Mouse (Mus musculus): ENCODE data around the gene Btf3.

The Btf3 gene

DNA sequence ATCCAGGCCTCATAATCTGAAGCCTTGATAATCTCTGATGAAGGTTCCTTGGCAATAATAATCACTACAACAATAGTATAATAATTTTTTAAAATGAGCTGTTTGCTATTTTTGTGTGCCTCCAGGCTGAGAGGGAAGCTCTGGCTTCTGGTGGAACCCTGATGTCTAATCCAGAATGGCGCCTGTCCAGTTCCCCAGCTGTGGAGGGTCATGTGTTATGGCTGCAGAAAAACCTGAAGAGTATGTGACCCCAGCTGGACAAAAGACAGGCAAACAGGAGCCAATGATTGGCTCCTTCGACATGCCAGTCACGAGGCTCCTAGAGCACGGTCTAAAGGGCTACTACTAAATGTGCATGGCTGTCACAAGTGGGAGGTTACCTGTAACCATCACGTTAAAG lies 23.7 kb upstream of the Btf3 start:
- DNase-seq (ENCODE audit: low read depth, low spot score), result no peak

DNA sequence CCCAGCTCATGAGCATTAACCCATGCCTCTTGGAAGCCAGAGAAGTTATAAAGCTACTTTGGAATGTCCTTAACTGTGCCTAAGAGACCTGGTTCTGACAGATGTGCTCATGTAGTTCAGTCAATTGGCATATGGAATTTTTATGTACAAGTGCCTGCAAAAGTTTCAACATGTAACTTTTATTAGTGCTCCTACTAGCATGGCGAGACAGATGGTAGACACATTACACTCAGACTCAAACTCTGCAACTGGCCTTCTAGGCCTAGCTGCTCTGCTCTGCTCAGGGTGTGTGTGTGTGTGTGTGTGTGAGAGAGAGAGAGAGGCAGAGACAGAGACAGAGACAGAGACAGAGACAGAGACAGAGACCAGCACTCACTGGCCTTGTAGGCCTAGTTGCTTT lies 19.4 kb upstream of the Btf3 start:
- no peak for DNase-seq (ENCODE audit: low read depth, low spot score)

DNA sequence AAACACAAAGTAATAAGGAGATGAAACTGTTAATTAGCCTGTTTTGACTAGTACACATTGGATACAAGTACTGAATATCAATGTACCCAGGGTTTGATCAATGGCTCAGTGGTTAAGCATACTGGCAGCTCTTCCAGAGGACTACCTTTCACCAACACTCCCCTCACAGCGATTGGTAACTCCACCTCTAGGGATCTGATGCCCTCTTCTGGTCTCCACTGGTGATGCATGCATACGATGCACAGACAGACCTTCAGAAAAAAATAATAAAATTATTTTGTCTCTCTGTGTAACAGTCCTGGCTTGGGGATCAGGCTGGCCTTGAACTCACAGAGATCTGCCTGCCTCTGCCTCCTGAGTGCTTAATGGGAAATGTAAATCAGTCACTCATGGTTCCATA lies 15.3 kb upstream of the Btf3 start:
- peak; percentile 64 for DNase-seq (ENCODE audit: low read depth, low spot score)

DNA sequence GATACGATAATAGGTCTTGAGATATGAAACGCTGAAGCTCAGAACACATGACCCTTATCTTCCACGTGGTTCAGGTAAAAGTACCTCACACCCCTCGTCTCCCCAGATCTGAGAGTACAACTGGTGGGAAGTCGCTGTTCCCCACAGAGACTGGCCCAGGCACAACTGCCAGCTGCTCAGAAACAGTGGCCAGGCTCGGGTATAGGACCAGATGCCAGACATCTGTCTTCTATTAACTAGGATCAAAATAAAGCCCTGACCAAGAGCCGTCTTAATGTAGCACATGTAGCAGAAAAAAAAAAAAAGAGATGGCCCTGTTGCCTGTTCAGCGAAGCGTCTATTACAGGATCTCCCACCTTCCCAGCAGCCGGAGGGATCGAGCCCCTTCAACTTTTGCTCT lies 8.2 kb upstream of the Btf3 start:
- no peak for DNase-seq (ENCODE audit: low read depth, low spot score)

DNA sequence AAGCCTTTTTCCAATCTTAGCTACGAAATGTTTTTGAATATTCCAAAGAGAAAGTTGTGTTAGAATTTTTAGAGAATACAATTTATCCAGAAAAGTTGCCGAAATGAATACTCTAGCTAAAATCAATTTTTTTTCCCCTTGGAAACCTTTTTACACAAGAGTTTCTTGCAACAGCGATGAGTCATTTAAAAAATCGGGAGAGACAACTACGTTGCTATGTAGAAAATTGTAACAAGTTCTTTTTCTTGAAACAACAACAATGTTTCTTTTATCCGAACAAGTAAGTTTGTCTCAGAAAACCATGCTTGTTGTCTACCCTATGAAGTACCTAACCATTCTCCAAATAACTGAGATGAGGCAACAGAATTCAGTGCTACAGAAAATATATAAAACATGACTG lies 1.1 kb upstream of the Btf3 start:
- DNase-seq (ENCODE audit: low read depth, low spot score), result peak; percentile 46

DNA sequence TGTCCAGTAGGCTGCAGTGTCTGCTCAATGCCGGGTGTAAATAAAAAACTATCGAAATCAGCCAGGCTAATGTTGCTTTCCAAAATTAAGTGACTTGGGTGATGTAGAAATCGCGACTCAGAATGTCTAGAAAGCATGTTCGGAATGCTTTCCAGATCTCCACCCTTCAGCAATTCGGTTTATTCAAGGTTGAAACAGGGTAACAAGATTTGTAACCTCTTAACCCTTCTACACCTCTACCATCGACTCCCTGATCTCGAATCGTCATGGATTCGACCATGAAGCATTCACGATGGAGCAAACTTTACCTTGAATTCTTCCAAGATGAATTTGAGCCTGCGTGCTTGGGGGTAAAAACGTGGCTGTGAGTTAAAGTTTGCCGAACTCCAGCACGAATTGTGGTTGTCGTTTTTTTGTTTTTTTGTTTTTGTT lies 456 bp upstream of the Btf3 start:
- DNase-seq (ENCODE audit: low read depth, low spot score), result no peak

DNA sequence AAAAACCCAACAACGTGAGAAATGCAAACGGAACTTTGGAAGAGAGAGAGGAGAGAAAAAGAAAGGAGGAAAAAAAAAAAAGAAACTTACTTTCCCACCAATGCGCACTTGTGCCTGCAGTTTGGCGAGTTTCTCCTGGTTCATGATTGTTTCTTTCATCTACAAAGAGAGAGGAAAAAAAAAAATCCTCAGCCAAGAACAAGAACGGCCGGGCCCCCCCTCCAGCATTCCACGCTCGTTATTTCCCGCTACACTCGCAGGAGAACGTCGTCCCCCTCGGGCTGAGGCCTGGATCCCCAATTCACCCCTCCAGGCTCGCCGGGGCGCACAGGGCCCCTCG lies 696 bp downstream of the Btf3 start:
- DNase-seq (ENCODE audit: low read depth, low spot score), result peak; percentile 41

DNA sequence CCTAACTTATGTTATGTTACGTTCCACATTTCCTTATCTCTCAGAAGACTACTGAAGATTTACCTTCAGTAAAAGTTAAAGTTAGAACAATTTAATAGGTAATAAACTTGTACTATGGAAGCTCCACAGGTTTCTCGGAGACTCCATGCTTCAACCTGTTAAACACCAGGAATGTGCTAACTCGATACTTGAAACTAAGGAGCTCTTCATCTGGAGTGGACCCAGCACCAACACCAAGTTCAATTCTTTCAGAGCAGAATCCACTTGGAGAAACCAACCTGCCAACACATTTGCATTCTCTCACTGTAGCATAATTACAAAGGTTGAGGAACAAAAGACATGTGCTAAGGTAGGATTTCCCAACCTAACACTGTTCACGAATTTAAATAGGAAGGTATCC lies 1.7 kb downstream of the Btf3 start:
- no peak for DNase-seq (ENCODE audit: low read depth, low spot score)

DNA sequence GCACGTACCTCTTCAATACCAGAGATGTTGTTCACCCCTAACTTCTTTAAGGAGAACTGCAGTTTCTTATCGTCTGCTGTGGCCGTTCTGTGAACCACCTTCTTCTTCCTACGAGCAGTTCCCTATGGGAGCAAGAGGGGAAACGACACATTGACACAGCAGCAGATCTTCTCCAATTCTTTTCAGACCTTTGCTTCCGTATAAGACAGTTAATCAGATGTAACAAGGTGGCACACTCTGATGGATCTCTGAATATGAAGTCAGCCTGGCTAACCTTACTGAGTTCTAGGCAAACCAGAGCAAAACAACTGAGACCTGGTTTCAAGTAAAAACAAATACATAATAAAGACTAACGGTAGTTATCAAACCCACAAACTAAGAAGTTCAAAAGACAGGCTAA lies 3.2 kb downstream of the Btf3 start:
- DNase-seq (ENCODE audit: low read depth, low spot score), result no peak

DNA sequence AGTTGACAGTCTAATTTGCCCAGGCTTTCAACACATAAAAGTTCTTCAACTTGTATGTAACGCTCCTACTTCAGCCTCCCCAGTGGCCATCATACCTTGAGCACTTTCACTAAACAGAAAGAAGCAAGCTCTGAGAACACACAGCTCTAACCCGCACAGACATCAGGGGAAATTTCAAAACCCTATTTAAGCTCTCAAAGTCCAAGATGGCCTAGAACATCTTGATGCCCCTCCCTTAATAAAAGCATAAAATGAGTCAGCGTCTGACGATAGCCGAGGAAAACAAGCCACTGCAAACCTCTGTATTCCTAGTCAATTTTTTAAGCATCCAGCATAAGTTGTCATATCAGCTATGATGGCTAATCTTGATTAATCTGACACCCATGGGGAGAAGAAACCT lies 5.2 kb downstream of the Btf3 start:
- no peak for DNase-seq (ENCODE audit: low read depth, low spot score)

DNA sequence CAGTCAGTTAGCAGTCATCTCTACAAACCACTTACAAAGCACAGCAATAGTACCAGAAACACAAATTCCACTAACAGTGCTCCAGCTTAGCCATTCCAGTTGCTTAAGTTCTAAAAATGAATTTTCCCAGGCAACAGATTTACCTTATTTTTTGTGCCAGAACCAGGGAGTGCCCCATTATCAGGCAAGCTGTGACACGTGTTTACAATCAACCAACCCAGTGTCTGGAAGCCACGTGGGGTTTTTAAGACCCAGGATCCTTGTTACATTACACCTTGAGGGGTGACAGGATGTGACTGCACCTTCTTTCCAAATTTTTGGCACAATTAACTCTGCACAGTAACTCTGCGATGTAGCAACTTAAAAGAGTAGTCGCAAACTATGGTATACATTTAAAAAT lies 8.1 kb downstream of the Btf3 start:
- no peak for DNase-seq (ENCODE audit: low read depth, low spot score)

DNA sequence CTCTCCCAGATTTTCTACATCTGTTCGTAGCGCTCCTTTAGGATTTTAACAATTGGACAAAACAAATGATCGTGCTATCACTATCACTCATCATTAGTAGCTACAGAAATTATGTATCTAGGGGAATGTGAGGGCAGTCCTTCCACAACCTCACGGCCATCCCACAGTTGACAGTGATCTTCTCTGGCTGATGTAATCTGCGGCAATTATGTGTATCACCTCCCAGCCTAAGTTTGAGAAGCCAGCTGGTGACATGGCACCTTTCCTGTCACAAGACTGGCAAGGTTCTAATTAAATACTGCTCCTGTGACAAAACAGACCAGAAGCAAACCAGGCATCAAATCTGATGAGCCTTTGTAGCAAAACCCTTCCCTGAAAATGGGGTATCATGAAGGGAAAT lies 8.8 kb downstream of the Btf3 start:
- peak; percentile 51 for DNase-seq (ENCODE audit: low read depth, low spot score)

DNA sequence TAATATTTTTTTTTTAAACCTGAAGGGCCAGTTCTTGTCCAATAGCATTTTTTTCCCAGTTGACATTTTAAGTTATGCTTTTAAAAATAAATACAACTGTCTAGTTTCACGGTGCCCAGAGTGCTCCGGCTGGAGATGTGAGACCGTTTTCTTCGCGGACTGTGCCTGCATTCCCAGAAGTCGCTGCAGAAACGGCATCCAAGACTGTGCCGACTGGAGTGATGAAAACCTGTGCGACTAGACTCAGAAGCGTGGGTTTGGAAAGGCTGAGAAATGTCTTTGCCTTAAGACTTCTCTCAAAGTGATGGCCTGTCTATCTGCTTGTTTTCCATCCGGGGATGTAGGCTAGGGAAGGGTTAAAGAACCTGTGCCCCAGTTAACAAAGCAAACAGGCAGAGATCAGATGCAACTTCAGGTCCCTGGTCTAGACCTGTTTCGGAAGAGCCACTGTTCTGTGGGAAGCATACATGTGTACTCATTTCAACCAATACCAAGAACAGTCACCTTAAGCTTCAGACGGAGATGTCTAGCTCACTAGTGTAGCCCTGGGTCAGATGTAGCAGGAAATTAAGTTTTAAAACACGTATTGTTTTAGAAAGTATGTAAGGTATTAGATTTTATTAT lies 9.8 kb downstream of the Btf3 start:
- DNase-seq (ENCODE audit: low read depth, low spot score), result no peak

DNA sequence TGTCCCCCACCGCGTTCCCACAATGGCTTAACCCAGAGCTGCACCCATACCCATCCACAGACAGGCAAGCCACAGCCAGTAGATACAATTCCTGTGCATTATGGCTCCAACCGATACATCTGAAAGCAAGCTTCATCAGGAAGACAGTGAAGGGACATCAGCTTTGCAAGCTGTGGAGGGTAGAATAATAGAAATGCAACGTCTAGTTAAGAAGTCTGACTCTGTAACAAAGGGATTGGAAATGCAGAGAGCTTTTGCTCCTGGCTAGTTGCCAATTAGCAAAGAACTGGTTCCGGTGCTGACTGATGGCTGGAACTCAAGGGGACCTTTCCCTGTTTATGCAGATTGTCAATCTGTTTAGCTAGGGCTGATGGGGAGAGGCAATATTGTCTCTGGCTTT lies 10.4 kb downstream of the Btf3 start:
- no peak for DNase-seq (ENCODE audit: low read depth, low spot score)

DNA sequence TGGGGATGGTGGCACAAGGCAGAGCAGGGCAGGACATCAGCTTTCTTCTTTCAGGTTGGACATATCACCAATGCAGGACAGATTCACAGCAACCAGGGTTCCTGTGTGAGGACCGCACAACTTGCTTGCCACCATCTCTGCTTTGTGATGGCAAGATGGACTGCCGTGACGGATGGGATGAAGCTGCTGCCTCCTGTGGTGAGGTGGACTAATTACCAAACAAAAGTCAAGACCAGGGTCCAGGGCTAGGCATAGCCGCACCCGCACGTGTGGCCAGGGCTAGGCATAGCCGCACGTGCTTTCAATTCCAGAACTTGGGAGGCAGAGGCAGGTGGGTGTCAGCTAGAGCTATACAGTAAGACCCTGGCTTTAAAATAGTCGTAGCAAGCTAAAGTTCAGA lies 11.5 kb downstream of the Btf3 start:
- no peak for DNase-seq (ENCODE audit: low read depth, low spot score)

DNA sequence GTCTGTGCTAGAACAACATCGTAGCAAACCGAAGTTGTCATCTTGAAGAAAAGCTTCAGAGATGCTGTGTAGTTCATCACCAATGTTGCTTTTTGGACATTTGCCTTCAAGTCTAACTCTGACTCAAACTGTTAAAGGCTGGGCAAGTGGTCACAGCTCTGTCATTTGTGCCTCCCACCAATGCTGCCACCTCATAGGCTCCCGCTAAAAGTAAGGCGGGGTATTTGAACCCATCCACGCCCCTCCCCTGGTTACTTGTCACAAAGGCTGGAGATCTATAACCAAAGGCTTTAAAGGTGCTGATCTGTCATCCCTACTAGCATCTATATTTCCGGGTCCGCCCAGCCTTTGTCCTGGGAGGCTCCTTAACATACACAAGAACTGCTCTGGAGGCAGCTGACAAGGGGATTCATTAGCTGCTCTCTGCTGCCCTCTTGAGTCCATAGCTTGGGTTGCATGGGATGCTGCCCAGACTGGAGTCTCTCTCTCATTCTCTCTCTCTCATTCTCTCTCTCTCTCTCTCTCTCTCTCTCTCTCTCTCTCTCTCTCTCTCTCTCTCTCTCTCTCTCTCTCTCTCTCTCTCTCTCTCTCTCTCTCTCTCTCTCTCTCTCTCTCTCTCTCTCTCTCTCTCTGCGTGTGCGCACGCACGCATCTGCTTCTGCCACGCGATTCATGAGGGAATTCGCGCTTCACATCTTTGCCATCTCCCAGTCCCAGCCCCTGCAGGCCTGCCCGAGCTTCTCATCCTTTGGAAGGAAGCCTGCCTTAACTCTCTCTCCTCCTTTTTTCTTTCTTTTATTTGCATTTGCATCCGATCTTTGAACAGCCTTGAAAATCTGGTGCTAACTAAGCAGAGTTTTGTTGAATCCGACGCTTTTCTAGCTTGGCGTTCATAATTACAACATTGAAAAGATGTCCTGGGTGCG lies 17.7 kb downstream of the Btf3 start:
- DNase-seq (ENCODE audit: low read depth, low spot score), result peak; percentile 97

DNA sequence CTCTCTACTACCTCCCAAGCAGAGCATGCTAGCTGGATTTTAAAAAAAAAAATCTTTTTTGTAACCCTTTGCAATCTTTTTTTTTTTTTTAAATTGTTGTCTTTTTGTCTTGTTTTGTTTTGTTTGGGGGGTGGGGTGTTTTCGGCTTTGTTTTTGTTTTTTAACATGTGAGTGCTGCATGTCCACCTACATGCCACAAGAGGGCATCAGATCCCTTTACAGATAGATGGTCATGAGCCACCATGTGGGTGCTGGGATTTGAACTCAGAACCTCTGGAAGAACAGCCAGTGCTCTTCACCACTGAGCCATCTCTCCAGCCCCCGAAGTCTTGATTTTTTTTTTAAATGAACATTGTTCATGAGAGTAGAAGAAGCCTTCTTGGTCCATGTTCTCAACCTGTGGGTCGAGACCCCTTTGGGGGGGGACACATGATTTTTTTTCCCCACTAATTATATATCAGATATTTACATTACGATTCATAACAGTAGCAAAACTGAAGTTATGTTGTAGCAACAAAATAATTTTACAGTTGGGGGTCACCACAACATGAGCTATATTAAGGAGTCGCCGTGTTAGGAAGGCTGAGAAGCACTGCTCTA lies 18.8 kb downstream of the Btf3 start:
- no peak for DNase-seq (ENCODE audit: low read depth, low spot score)

DNA sequence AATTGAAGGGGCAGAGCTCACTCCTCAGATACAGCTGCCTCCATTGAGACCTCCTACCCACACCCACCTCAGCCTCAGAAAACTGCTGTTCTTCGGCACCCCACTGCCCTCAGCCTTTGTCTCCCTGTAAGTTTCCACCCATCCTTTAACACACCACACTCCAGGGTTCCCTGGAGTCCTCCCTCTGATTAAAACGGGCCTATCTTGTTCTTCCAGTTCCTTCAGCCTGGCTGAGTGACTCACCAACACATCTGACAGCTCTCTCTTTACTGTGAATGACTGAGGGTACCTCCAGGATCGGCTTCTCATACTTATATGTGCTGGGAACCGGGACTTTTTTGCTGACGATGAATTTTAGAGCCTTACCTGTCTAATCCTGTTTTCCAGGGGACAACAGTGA lies 20.7 kb downstream of the Btf3 start:
- no peak for DNase-seq (ENCODE audit: low read depth, low spot score)

DNA sequence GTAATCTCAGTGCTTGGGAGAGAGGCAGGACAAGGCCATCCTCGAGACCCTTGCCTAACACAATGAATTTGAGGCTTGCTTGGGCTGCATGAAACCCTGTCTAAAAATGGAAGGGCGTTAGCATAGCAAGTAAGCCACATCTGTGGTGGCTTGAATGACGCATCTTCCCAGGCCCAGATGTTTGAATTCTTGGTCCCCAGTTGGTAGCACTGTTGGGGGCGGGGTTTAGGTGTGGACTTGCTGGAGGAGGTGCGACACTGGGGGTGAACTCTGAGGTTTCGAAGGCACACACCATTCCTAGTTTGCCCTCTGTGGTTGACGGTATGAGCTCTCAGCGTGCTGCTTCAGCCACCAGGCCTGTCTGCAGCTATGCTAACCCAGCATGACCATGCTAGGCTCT lies 25.1 kb downstream of the Btf3 start:
- no peak for DNase-seq (ENCODE audit: low read depth, low spot score)

DNA sequence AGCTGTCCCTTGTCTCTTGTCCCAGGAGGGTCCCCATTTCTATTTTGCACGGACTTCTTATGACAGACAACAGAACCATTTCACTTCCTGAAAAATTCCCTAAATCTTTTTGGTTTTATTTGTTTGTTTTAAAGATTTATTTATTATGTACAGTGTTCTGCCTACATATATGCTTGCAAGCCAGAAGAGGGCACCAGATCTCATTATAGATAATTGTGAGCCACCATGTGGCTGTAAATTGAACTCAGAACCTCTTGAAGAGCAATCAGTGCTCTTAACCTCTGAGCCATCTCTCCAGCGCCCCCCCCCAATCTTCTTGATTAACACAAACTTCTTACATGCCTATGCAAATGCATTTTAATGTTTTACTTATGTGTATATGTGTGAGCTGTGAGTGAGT lies 26.1 kb downstream of the Btf3 start:
- DNase-seq (ENCODE audit: low read depth, low spot score), result peak; percentile 45

DNA sequence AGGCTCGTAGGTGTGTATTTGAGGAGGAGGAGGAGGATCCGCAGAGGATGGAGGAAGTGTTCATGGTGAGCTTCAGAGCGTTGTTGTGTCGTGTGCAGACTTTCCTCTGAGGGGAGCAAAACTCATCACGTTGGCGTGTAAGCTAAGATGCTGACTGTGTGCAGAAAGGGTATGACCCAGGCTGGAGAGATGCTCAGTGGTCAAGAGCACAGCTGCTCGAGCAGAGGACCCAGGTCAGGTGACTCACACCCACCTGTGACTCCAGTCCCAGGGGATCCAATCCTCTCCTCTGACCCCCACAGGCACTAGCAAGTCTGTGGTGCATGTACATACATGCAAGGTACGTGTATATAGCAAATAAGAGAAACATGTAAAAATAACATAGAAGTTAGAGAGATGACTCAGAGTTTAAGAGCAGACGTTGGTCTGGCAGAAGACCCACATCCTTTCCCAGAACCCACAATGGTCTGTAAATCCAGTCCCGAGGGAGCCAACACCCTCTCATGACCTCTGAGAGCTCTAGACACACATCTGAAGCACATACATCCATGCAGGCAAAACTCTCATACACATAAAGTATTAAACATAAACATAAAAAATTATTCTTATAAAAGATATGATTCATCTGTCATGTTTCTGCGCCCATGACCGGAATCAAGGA lies 35.7 kb downstream of the Btf3 start:
- peak; percentile 81 for DNase-seq (ENCODE audit: low read depth, low spot score)

DNA sequence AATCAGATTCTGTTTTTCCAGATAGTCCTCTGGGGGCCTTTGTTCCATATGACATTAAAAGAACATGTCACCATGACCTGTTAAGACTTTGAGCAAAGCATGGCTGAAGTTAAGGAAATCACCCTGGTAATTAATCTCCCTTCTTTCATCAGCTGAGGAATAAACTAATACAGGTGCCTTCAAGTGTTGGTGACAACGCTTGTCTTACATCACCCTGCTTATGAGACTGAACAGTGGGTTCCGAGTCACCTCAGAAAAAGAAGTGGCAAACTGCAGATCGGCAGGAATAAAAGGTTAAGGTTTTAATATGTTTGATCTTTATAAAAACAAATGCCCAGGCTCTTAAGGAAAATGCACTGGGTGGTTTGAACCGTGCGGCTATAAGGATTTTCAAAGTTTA lies 37.1 kb downstream of the Btf3 start, which contains the start of gene Gm21976:
Gene Gm21976, plus strand, starts transcription at position 202 of the 400 bp plus-strand sequence.
- DNase-seq (ENCODE audit: low read depth, low spot score), result no peak

All from 3T3-L1 (cell line).